Mouse (Mus musculus) CH12.LX (cell line): Measurements from ENCODE around the gene Fam3b.

Source experiments
- CHD2 ChIP-seq: IDR thresholded peaks from 2 replicates; pipeline ENCODE4 v1.6.1; 2011; ENCODE audit warnings: low read length, improper control_type of control experiment
- JUND ChIP-seq: conservative IDR thresholded peaks from 2 replicates; pipeline ENCODE4 v1.6.1; 2011; ENCODE audit warnings: low read depth, low read length, improper control_type of control experiment
- USF1 ChIP-seq: IDR thresholded peaks from 2 replicates; pipeline ENCODE4 v1.6.1; 2014; ENCODE audit warnings: low read depth, mild to moderate bottlenecking, inconsistent platforms, low read length, improper control_type of control experiment

GRCm38 (mm10) chr16:97443670-97444263, 70.8 kb downstream of the Fam3b start:
- TF ChIP-seq USF1: no peak
- peak; percentile 37; the same call in 1 of the 2 replicates for TF ChIP-seq JUND
- no peak for TF ChIP-seq CHD2
